Mouse (Mus musculus) kidney, adult 2 months (tissue): ENCODE measurements around the gene Gabarapl1.

Experiments
- CTCF ChIP-seq: fragments of 200-500 bp; conservative IDR thresholded peaks from 2 replicates; pipeline ENCODE4 v1.5.1; 2011; ENCODE audit warnings: low read depth, mild to moderate bottlenecking, control low read depth, low read length, moderate library complexity, mixed read lengths; ENCODE audit not compliant: insufficient read depth, insufficient read length
- POLR2A ChIP-seq: fragments of 200-500 bp; IDR thresholded peaks from one replicate; pipeline ENCODE4 v1.6.1; 2011; ENCODE audit warnings: low read depth, low read length, control low read depth

DNA sequence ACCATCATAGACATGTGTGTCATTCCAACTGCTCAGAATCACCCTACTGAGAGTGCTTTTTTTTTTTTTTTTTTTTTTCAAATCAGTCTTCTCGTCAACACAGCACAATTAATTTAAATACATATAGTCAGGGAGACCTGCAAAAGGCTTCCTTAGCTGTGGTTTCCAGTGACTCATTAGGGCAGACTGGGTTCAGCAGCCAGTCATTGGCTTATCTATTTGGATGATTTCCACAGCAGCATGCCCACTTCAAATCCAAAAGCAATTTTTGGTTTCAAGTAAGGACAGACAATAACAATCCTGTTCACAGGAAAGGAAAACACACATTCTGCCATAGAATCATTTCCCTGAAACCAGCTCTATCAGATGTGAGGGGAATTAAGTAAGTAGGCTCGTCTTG, 18.6 kb upstream of the Gabarapl1 start:
- TF ChIP-seq CTCF (no peak), POLR2A (no peak)
